Mouse (Mus musculus): ENCODE data around the gene Apol8. TPM values are rescaled to one million over a fixed set of nuclear protein-coding genes. Genes with fewer than 3 reads are reported as not detected.
"Not testable (repeated sequence)": the region's sequence is repeated elsewhere in the genome, so short reads cannot be mapped to it uniquely, and the experiment has no call there.

Apol8 gene
- total RNA-seq, 2 experiments from 2014 or later, result 4.0 to 4.8 TPM

GRCm38 (mm10) chr15:77708936-77709335 is 47.9 kb downstream of the Apol8 start:
- not testable (repeated sequence) for DNase-seq (ENCODE audit: extremely low spot score in 1 of 2, low spot score in 1 of 2)

GRCm38 (mm10) chr15:77705306-77705705 is 51.5 kb downstream of the Apol8 start:
- DNase-seq (ENCODE audit: extremely low spot score in 1 of 2, low spot score in 1 of 2), result not testable (repeated sequence)

GRCm38 (mm10) chr15:77698656-77699055 is 58.1 kb downstream of the Apol8 start, which contains the start of gene Apol7e:
Apol7e (plus strand) TSS chr15:77698857.
- DNase-seq (ENCODE audit: extremely low spot score in 1 of 2, low spot score in 1 of 2), result not testable (repeated sequence)

Other genes with a start within 250 kb of the Apol8 start
- not detected for gene Apol11a, start 248.7 kb downstream of the Apol8 start, total RNA-seq (2021)
- gene Apol7c, start 223.7 kb downstream of the Apol8 start, total RNA-seq (2021), result not detected
- not detected for gene 1700025B11Rik, start 195.1 kb downstream of the Apol8 start, total RNA-seq (2021)
- under 1 TPM in 1 of 2 experiments, not detected in 1; 0.10 TPM for gene Apol10b, start 160.9 kb downstream of the Apol8 start, total RNA-seq (2021)
- not detected for gene Gm36245, start 157.7 kb downstream of the Apol8 start, total RNA-seq (2021)
- gene Apol11b, start 113.7 kb downstream of the Apol8 start, total RNA-seq (2021), result not detected
- gene Apol7e, start 58.1 kb downstream of the Apol8 start, total RNA-seq (2021), result not detected
- gene Apol9b, start 28.0 kb downstream of the Apol8 start, total RNA-seq (2021), result not detected
- gene Myh9, start 85.2 kb upstream of the Apol8 start, total RNA-seq (2021), result 10 to 100 TPM; 75.0 to 90.2 TPM
- gene Txn2, start 172.0 kb upstream of the Apol8 start, total RNA-seq (2021), result 100 to 1,000 TPM; 115 to 140 TPM
- gene Foxred2, start 199.7 kb upstream of the Apol8 start, total RNA-seq (2021), result 10 to 100 TPM; 11.0 to 13.4 TPM
- 100 to 1,000 TPM in 1 of 2 experiments, 10 to 100 TPM in 1; 91.1 to 109 TPM for gene Eif3d, start 213.8 kb upstream of the Apol8 start, total RNA-seq (2021)